Mouse (Mus musculus) liver, embryonic 14.5 days (tissue): ENCODE data around the gene Urm1. TPM values are rescaled to one million over a fixed set of nuclear protein-coding genes. Genes with fewer than 3 reads are reported as not detected.

ENCODE experiments used
- ATAC-seq: fragments of 200-750 bp; cut with Nextera tagmentation; 2 replicates; pipeline ENCODE4 v1.8.0; 2017; ENCODE audit warnings: moderate number of reproducible peaks, mild to moderate bottlenecking, moderate library complexity; ENCODE audit not compliant: insufficient read depth
- DNase-seq, 3 experiments: peaks; one replicate each; pipeline ENCODE4 v3.0.0-alpha.2; 2012 to 2013; ENCODE audit warnings: low read depth in 3 of 3, low spot score in 3 of 3
- H3K27ac ChIP-seq: fragments of 300-500 bp; sonication (generic); 2 replicates; pipeline ENCODE4 v1.5.1; 2014; ENCODE audit warnings: moderate library complexity, mild to moderate bottlenecking, control low read depth, inconsistent platforms
- H3K27me3 ChIP-seq: fragments of 300-500 bp; sonication (generic); 2 replicates; pipeline ENCODE4 v1.6.1; 2014; ENCODE audit warnings: mild to moderate bottlenecking, low read length, moderate library complexity; ENCODE audit not compliant: control insufficient read depth, insufficient read depth
- H3K36me3 ChIP-seq: fragments of 300-500 bp; sonication (generic); replicated peaks from 2 replicates; pipeline ENCODE4 v1.6.1; 2014; ENCODE audit warnings: low read depth; ENCODE audit not compliant: control insufficient read depth, insufficient read depth
- H3K4me1 ChIP-seq, 2 experiments: fragments of 200-500 bp in 1 of 2; fragments of 300-500 bp in 1 of 2; sonication (generic) in 1 of 2; replicated peaks; 2 replicates each; pipeline ENCODE4 v1.6.1; 2012 to 2014; ENCODE audit warnings: antibody characterized with exemption in 1 of 2, inconsistent platforms in 1 of 2, low read length in 1 of 2; ENCODE audit not compliant: control insufficient read depth in 2 of 2, insufficient read depth in 2 of 2
- H3K4me2 ChIP-seq: fragments of 300-500 bp; sonication (generic); 2 replicates; pipeline ENCODE4 v1.6.1; 2014; ENCODE audit warnings: low read depth, mild to moderate bottlenecking, control low read depth, moderate library complexity
- H3K4me3 ChIP-seq, 2 experiments: fragments of 200-500 bp in 1 of 2; fragments of 300-500 bp in 1 of 2; sonication (generic) in 1 of 2; 2 replicates each; pipeline ENCODE4 v1.5.1; 2012 to 2014; ENCODE audit warnings: low read depth in 2 of 2, low read length in 2 of 2, mild to moderate bottlenecking in 2 of 2, control low read depth in 1 of 2, inconsistent platforms in 1 of 2, moderate library complexity in 1 of 2; ENCODE audit not compliant: insufficient read depth in 1 of 2
- H3K9ac ChIP-seq: fragments of 300-500 bp; sonication (generic); replicated peaks from 2 replicates; pipeline ENCODE4 v1.6.1; 2014; ENCODE audit warnings: mild to moderate bottlenecking, control low read depth, moderate library complexity
- H3K9me3 ChIP-seq: fragments of 300-500 bp; sonication (generic); 2 replicates; pipeline ENCODE4 v1.6.1; 2016; ENCODE audit warnings: low read length, mixed read lengths; ENCODE audit not compliant: control insufficient read depth
- CTCF ChIP-seq: IDR thresholded peaks from 2 replicates; pipeline ENCODE4 v1.5.1; 2016; ENCODE audit warnings: antibody characterized with exemption, low read depth, control low read depth
- EP300 ChIP-seq: IDR thresholded peaks from 2 replicates; pipeline ENCODE4 v1.6.1; 2016; ENCODE audit warnings: antibody characterized with exemption, low read depth
- WGBS: fragments of 180-500 bp; shearing (Covaris S2); extraction: QIAGEN DNeasy Blood & Tissue Kit; methylation state at CpG from one replicate; pipeline ENCODE4 v1.1.7; 2014; ENCODE audit not compliant: insufficient replicate concordance; 5-methylcytosine and 5-hydroxymethylcytosine counted together
- polyA plus RNA-seq, 2 experiments: library from polyadenylated mRNA; depleted of rRNA in 1 of 2; stranded (reverse) in 1 of 2; unstranded in 1 of 2; fragments of >200 nt; fragmentation: Nextera tagmentation in 1 of 2; extraction: Ambion mirVana in 1 of 2; gene quantifications; 2 replicates each; pipeline versions ENCODE4 v1.2.1 to v1.2.3; 2012 to 2014

Urm1 gene
- polyA plus RNA-seq, 2 experiments: 7.4 to 17.7 TPM

- Histone ChIP-seq H3K27ac (peak within 1 kb of the TSS; percentile 94), H3K4me2 (peak within 1 kb of the TSS; percentile 90), H3K4me1 (peaks cover 13% of the 10 kb centered on the region in 2 experiments), H3K9ac (peak within 1 kb of the TSS; percentile 97), H3K9me3 (no peaks in the 10 kb centered on the region), H3K36me3 (peaks cover 32% of the 10 kb centered on the region), H3K4me3 (peak within 1 kb of the TSS; percentile 68 to 91), H3K27me3 (no peaks in the 10 kb centered on the region)
- WGBS: under 1% methylated on average over 43 of the region's 44 CpGs
- TF ChIP-seq CTCF: peak; percentile 98
- TF ChIP-seq EP300: no peak; the same call in 1 of the 2 replicates
- ATAC-seq: peak; percentile 82
- DNase-seq: peak; percentile 76 to 89 (median 80)
Observed at GRCm38 (mm10) chr2:29868949-29869645, 49.2 kb downstream of the Urm1 start, which contains the start of gene Cercam. Gene Cercam, plus strand, starts transcription at chr2:29869164.

- no peak for TF ChIP-seq CTCF
- TF ChIP-seq EP300: peak; percentile 66
- peak overlapping the region; percentile 97 for H3K9ac ChIP-seq
- WGBS: 1% methylated on average over 17 of the region's 17 CpGs
- peaks cover 38% of the 10 kb centered on the region for H3K36me3 ChIP-seq
- ATAC-seq (peak; percentile 90), DNase-seq (peak; percentile 84 to 89 (median 87))
- peak overlapping the region; percentile 68 to 91 for H3K4me3 ChIP-seq
- peak overlapping the region; percentile 94 for H3K27ac ChIP-seq
- H3K27me3 ChIP-seq: no peaks in the 10 kb centered on the region
- no peaks in the 10 kb centered on the region for H3K9me3 ChIP-seq
- H3K4me1 ChIP-seq: peaks cover 13% of the 10 kb centered on the region in 2 experiments
- H3K4me2 ChIP-seq: peak overlapping the region; percentile 90
Observed at GRCm38 (mm10) chr2:29869646-29870451, 50.0 kb downstream of the Urm1 start.

GRCm38 (mm10) chr2:29872581-29873295 lies 52.9 kb downstream of the Urm1 start:
- H3K4me3 ChIP-seq: no peak overlapping the region
- no peaks in the 10 kb centered on the region for H3K27me3 ChIP-seq
- TF ChIP-seq EP300: no peak
- no peak for TF ChIP-seq CTCF
- no peaks in the 10 kb centered on the region for H3K9me3 ChIP-seq
- ATAC-seq: no peak
- no peak for DNase-seq
- H3K9ac ChIP-seq: no peak overlapping the region
- peaks cover 13% of the 10 kb centered on the region in 2 experiments for H3K4me1 ChIP-seq
- H3K27ac ChIP-seq: no peak overlapping the region
- WGBS: 93% methylated on average over 10 of the region's 10 CpGs
- peaks cover 56% of the 10 kb centered on the region for H3K36me3 ChIP-seq
- H3K4me2 ChIP-seq: no peak overlapping the region; the same call in 1 of the 2 replicates

GRCm38 (mm10) chr2:29873801-29874200 lies 53.9 kb downstream of the Urm1 start:
- no peaks in the 10 kb centered on the region for H3K9me3 ChIP-seq
- H3K4me1 ChIP-seq: peaks cover 10 to 11% of the 10 kb centered on the region in 2 experiments
- no peak overlapping the region for H3K4me3 ChIP-seq
- no peak overlapping the region for H3K4me2 ChIP-seq
- peaks cover 63% of the 10 kb centered on the region for H3K36me3 ChIP-seq
- TF ChIP-seq CTCF: no peak
- no peak for TF ChIP-seq EP300
- no peaks in the 10 kb centered on the region for H3K27me3 ChIP-seq
- H3K9ac ChIP-seq: no peak overlapping the region
- ATAC-seq (no peak), DNase-seq (no peak)
- 94% methylated on average over 4 of the region's 4 CpGs for WGBS
- no peak overlapping the region for H3K27ac ChIP-seq
